Mouse (Mus musculus): ENCODE measurements at regions not wholly inside any gene's neighbourhood (a gene's known extent, or its start where the extent isn't known, plus 50 kb on each side); places are given as distances from the start of the nearest gene placed in this dataset.

GRCm38 (mm10) chr3:38357905-38358491 lies 126.6 kb downstream of the Ankrd50 start:
- Histone ChIP-seq H3K9ac (no peak overlapping the region), H3K4me1 (replicated peaks) (0 out of 2 replicates have a peak, but pooled peaks cover 7% of the 10 kb centered on the region), H3K9me3 (no peaks in the 10 kb centered on the region), H3K36me3 (no peaks in the 10 kb centered on the region), H3K27ac (no peak overlapping the region), H3K4me2 (replicated peaks) (no peak overlapping the region), H3K27me3 (replicated peaks) (no peaks in the 10 kb centered on the region), H3K4me3 (replicated peaks) (no peak overlapping the region)
- ATAC-seq: no peak
- 25% methylated on average over 14 of the region's 14 CpGs for WGBS

- Histone ChIP-seq H3K9me3 (no peaks in the 10 kb centered on the region), H3K36me3 (no peaks in the 10 kb centered on the region), H3K27me3 (replicated peaks) (no peaks in the 10 kb centered on the region), H3K4me1 (replicated peaks) (no peaks in the 10 kb centered on the region), H3K27ac (no peak overlapping the region), H3K9ac (no peak overlapping the region), H3K4me3 (replicated peaks) (no peak overlapping the region), H3K4me2 (replicated peaks) (no peak overlapping the region)
- no peak for ATAC-seq
- 28% methylated on average over 2 of the region's 2 CpGs for WGBS
Observed at GRCm38 (mm10) chr3:38344283-38344682, 140.4 kb downstream of the Ankrd50 start.

GRCm38 (mm10) chr3:38341666-38342065 lies 143.0 kb downstream of the Ankrd50 start:
- Histone ChIP-seq H3K9me3 (no peaks in the 10 kb centered on the region), H3K9ac (no peak overlapping the region), H3K4me1 (replicated peaks) (no peaks in the 10 kb centered on the region), H3K27ac (no peak overlapping the region), H3K4me3 (replicated peaks) (no peak overlapping the region), H3K36me3 (no peaks in the 10 kb centered on the region), H3K4me2 (replicated peaks) (no peak overlapping the region), H3K27me3 (replicated peaks) (no peaks in the 10 kb centered on the region)
- ATAC-seq: no peak
- 93% methylated on average over 1 of the region's 1 CpGs for WGBS

- Histone ChIP-seq H3K27me3 (replicated peaks) (no peaks in the 10 kb centered on the region), H3K9me3 (no peaks in the 10 kb centered on the region), H3K27ac (no peak overlapping the region), H3K4me2 (replicated peaks) (no peak overlapping the region), H3K9ac (no peak overlapping the region), H3K4me3 (replicated peaks) (no peak overlapping the region), H3K4me1 (replicated peaks) (no peaks in the 10 kb centered on the region), H3K36me3 (no peaks in the 10 kb centered on the region)
- ATAC-seq: no peak
- WGBS: 64% methylated on average over 3 of the region's 3 CpGs
Observed at GRCm38 (mm10) chr3:38333321-38333910, 151.2 kb downstream of the Ankrd50 start.

GRCm38 (mm10) chr3:38331169-38331568 lies 153.5 kb downstream of the Ankrd50 start:
- Histone ChIP-seq H3K4me1 (replicated peaks) (no peaks in the 10 kb centered on the region), H3K9me3 (no peaks in the 10 kb centered on the region), H3K9ac (no peak overlapping the region), H3K4me2 (replicated peaks) (no peak overlapping the region), H3K27ac (no peak overlapping the region), H3K27me3 (replicated peaks) (no peaks in the 10 kb centered on the region), H3K4me3 (replicated peaks) (no peak overlapping the region), H3K36me3 (no peaks in the 10 kb centered on the region)
- no peak for ATAC-seq

- no peaks in the 10 kb centered on the region for H3K36me3 ChIP-seq
- no peaks in the 10 kb centered on the region for H3K9me3 ChIP-seq
- WGBS: 82% methylated on average over 2 of the region's 2 CpGs
- H3K27ac ChIP-seq: no peak overlapping the region
- H3K4me1 ChIP-seq (replicated peaks): 0 out of 2 replicates have a peak, but pooled peaks cover 2% of the 10 kb centered on the region
- no peaks in the 10 kb centered on the region for H3K27me3 ChIP-seq (replicated peaks)
- no peak overlapping the region for H3K4me3 ChIP-seq (replicated peaks)
- ATAC-seq: no peak
- H3K9ac ChIP-seq: no peak overlapping the region
- no peak overlapping the region for H3K4me2 ChIP-seq (replicated peaks)
Observed at GRCm38 (mm10) chr3:38327286-38327685, 157.4 kb downstream of the Ankrd50 start.

GRCm38 (mm10) chr3:38326211-38326610 lies 158.4 kb downstream of the Ankrd50 start:
- no peaks in the 10 kb centered on the region for H3K9me3 ChIP-seq
- no peak for ATAC-seq
- H3K4me1 ChIP-seq (replicated peaks): 0 out of 2 replicates have a peak, but pooled peaks cover 2% of the 10 kb centered on the region
- no peaks in the 10 kb centered on the region for H3K36me3 ChIP-seq
- no peak overlapping the region for H3K4me3 ChIP-seq (replicated peaks)
- H3K9ac ChIP-seq: no peak overlapping the region
- no peak overlapping the region for H3K27ac ChIP-seq
- no peaks in the 10 kb centered on the region for H3K27me3 ChIP-seq (replicated peaks)
- no peak overlapping the region for H3K4me2 ChIP-seq (replicated peaks)

- ATAC-seq: no peak
- Histone ChIP-seq H3K27me3 (replicated peaks) (no peaks in the 10 kb centered on the region), H3K4me2 (replicated peaks) (no peak overlapping the region), H3K27ac (no peak overlapping the region), H3K36me3 (no peaks in the 10 kb centered on the region), H3K4me1 (replicated peaks) (0 out of 2 replicates have a peak, but pooled peaks cover 2% of the 10 kb centered on the region), H3K4me3 (replicated peaks) (no peak overlapping the region), H3K9ac (no peak overlapping the region), H3K9me3 (no peaks in the 10 kb centered on the region)
- WGBS: 68% methylated on average over 2 of the region's 2 CpGs
Observed at GRCm38 (mm10) chr3:38324663-38325062, 160.0 kb downstream of the Ankrd50 start.

GRCm38 (mm10) chr3:38322426-38322825 lies 162.2 kb downstream of the Ankrd50 start:
- Histone ChIP-seq H3K27me3 (replicated peaks) (no peaks in the 10 kb centered on the region), H3K36me3 (no peaks in the 10 kb centered on the region), H3K9ac (no peak overlapping the region), H3K4me1 (replicated peaks) (0 out of 2 replicates have a peak, but pooled peaks cover 2% of the 10 kb centered on the region), H3K27ac (peak overlapping the region; percentile 67; the same call in 1 of the 2 replicates), H3K9me3 (no peaks in the 10 kb centered on the region), H3K4me2 (replicated peaks) (no peak overlapping the region), H3K4me3 (replicated peaks) (no peak overlapping the region)
- 32% methylated on average over 8 of the region's 8 CpGs for WGBS
- ATAC-seq: peak; percentile 86

- Histone ChIP-seq H3K27ac (0 out of 2 replicates have a peak overlapping the region, but pooled peaks have one; percentile 23), H3K9me3 (no peaks in the 10 kb centered on the region), H3K9ac (no peak overlapping the region), H3K4me1 (replicated peaks) (0 out of 2 replicates have a peak, but pooled peaks cover 2% of the 10 kb centered on the region), H3K4me3 (replicated peaks) (no peak overlapping the region), H3K4me2 (replicated peaks) (no peak overlapping the region), H3K27me3 (replicated peaks) (no peaks in the 10 kb centered on the region), H3K36me3 (no peaks in the 10 kb centered on the region)
- ATAC-seq: no peak
- WGBS: 70% methylated on average over 3 of the region's 3 CpGs
Observed at GRCm38 (mm10) chr3:38321620-38322019, 163.0 kb downstream of the Ankrd50 start.

- 92% methylated on average over 6 of the region's 6 CpGs for WGBS
- ATAC-seq: no peak
Observed at GRCm38 (mm10) chr3:38320998-38321397, 163.6 kb downstream of the Ankrd50 start.

GRCm38 (mm10) chr3:38312834-38313233 lies 171.8 kb downstream of the Ankrd50 start:
- Histone ChIP-seq H3K4me1 (replicated peaks) (no peaks in the 10 kb centered on the region), H3K9me3 (no peaks in the 10 kb centered on the region), H3K27me3 (replicated peaks) (no peaks in the 10 kb centered on the region), H3K4me3 (replicated peaks) (no peak overlapping the region), H3K36me3 (no peaks in the 10 kb centered on the region), H3K27ac (no peak overlapping the region), H3K4me2 (replicated peaks) (no peak overlapping the region), H3K9ac (no peak overlapping the region)
- 84% methylated on average over 6 of the region's 6 CpGs for WGBS
- ATAC-seq: no peak

More at GRCm38 (mm10) chr3:38320998-38321397, 163.6 kb downstream of the Ankrd50 start:
- H3K36me3 ChIP-seq: no peaks in the 10 kb centered on the region
- no peak overlapping the region for H3K9ac ChIP-seq
- H3K4me3 ChIP-seq (replicated peaks): no peak overlapping the region
- H3K4me1 ChIP-seq (replicated peaks): 0 out of 2 replicates have a peak, but pooled peaks cover 2% of the 10 kb centered on the region
- H3K9me3 ChIP-seq: no peaks in the 10 kb centered on the region
- no peak overlapping the region for H3K4me2 ChIP-seq (replicated peaks)
- no peak overlapping the region for H3K27ac ChIP-seq
- H3K27me3 ChIP-seq (replicated peaks): no peaks in the 10 kb centered on the region

GRCm38 (mm10) chr3:38312121-38312520 lies 172.5 kb downstream of the Ankrd50 start:
- H3K36me3 ChIP-seq: no peaks in the 10 kb centered on the region
- WGBS: 54% methylated on average over 3 of the region's 3 CpGs
- no peak overlapping the region for H3K4me2 ChIP-seq (replicated peaks)
- ATAC-seq: no peak
- H3K4me3 ChIP-seq (replicated peaks): no peak overlapping the region
- H3K4me1 ChIP-seq (replicated peaks): no peaks in the 10 kb centered on the region
- H3K27ac ChIP-seq: no peak overlapping the region
- no peaks in the 10 kb centered on the region for H3K9me3 ChIP-seq
- no peak overlapping the region for H3K9ac ChIP-seq
- H3K27me3 ChIP-seq (replicated peaks): no peaks in the 10 kb centered on the region
